Mouse (Mus musculus): ENCODE measurements around the gene Cgn.
A peak's percentile ranks its signal among the peaks of the same experiment; 100 is the strongest.

Cgn gene

GRCm38 (mm10) chr3:94786367-94786835 is at the start of gene Cgn:
Gene Cgn, minus strand, starts transcription at chr3:94786492.
- DNase-seq: peak; percentile 88 to 90

DNA sequence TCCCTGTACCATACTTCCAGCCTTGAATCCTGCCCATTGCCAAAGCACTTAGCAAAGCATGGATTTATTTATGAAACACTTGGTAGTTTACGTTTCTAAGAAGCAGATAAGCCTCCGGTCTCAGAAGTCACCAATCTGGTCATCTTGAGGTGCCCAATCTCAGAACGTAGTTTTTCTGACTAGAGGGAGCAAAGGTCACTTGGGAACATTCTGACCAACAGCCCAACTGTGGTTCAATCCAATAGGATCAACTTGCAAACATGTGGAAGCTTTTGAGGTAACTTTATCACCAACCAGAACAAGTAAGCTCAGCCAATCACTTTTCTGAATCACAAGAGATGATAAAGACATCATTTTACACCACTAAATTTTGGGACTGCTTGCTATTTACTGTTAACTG is 49.1 kb upstream of the Cgn start:
- DNase-seq: no peak

DNA sequence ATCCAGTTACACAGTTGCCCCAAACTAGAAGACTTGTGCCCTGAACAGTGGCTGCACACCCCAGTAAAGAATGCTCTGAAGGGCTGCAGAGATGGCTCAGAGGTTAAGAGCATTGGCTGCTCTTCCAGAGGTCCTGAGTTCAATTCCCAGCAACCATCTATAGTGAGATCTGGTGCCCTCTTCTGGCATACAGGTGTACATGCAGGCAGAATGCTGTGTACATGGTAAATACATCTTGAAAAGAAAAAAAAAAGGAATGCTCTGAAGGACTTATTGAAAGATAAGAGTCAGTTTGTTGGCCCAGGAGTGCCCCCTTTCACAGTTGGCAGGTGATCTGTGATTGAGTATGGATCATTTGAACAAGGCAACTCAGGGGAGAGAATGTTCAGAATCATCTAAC is 47.1 kb upstream of the Cgn start:
- DNase-seq: no peak

GRCm38 (mm10) chr3:94832701-94833100 is 46.4 kb upstream of the Cgn start:
- DNase-seq: no peak

- no peak for DNase-seq
Measured at GRCm38 (mm10) chr3:94832100-94832499, 45.8 kb upstream of the Cgn start.

- DNase-seq: no peak
Measured at GRCm38 (mm10) chr3:94824110-94824509, 37.8 kb upstream of the Cgn start.

DNA sequence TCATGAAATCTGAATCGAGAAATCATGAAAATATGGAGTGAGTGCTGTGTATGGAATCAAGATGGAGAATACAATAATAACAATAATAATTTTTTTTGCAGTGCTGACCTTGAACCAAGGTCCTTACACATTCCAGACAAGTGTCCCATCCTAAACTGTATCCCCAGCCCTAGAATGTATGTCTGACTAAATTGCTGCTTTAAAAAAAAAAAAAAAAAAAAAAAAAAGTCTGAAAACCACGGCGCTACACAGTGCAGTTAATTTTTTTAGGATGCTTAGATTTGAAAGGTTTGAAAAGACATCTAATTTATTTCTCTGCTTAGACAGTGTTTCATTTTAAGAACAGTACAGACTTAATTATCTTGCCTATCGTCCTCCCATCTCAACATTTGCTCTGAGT is 35.8 kb upstream of the Cgn start:
- DNase-seq: no peak

GRCm38 (mm10) chr3:94821008-94821638 is 34.8 kb upstream of the Cgn start:
- no peak for DNase-seq

DNA sequence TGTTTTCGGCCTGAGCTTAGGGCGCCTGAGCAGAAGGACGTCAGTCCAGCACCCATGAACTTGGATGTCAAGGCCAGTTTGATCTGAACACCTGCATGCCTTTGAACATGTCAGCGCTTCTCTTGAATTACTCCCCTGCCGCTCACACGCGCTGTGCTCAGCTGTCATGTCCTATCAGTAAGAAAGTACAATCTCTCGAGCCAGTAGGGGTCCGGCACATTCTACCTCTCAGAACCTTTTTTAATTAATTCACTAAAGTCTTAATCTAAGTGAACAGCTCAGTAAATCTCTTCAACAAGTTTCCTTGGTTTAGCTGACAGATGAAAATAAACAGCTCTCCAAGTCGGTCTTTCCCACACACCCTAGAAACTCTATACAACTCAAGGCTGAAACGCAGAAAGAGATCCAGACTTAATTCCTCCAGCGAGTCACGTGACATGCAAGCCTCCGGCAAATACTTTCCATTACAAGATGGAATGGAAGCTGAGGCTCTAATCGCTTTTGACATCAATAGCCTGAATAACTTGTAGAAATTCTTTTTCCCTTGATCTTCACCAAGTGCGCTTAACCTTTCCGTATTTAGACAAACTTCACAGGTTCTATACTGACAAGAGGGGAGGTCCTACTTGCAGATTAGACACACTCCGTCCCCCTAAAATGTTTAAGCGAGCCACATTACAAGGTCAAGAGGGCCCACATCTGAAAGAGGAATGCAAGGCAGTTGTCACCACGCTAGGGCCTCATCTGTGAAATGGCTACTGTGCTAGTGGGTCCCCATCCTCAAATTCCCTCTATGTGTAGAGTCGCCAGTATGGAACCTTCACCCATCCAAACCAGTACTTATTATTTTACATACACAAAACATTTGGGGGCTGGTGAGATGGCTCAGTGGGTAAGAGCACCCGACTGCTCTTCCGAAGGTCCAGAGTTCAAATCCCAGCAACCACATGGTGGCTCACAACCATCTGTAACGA is 33.4 kb upstream of the Cgn start:
- DNase-seq: no peak

DNA sequence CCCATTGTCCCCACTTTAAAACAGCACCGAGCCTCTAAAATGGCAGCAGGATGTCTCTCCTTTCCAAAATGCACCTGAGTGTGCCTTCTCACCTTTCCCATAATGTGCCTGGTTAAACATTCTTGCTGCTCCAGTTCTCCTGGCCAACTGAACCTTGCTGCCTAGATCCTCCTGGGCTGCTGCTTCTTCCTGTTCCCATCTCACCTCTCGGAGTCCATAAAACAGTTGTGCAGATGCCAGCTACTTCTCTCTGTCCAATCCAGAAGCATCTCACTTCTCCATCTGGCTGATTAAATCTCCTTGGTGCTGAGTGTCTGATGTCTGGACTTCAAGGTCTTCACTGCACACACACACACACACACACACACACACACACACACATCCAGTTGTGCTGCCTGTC is 31.4 kb upstream of the Cgn start:
- no peak for DNase-seq

DNA sequence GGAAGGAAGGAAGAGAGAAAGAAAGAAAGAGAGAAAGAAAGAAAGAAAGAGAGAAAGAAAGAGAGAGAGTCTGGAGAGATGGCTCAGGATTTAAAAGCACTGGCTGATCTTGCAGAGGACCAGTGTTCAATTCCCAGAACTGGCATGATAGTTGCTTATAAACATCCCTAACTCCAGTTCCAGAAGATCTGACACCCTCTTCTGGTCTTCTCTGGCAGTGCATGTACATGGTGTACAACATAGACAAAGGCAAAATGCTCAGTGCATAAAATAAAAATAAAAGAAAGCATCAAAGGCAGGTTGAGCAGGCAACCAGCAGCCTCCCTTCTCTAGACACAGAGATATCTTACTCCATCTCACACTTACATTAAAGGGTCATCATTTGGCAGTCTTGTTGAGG is 29.3 kb upstream of the Cgn start:
- DNase-seq: no peak

DNA sequence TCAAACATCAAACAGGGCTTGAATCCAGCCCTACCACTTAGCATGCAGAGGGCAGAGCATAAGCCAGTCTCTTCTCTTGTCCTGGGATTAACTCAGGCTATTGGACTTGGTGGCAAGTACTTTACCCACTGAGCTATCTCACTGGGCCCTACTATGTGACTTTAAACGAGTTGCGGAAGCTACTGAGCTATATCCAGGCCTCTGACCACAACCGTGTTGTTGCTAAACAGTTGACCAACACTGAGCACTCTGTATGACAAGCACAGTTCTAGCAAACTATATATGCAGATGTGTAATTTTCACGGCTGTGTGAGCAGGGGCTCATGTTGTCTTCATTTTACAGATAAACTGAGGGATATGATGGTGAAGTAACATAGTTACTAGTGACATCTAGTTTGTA is 28.4 kb upstream of the Cgn start:
- DNase-seq: no peak

DNA sequence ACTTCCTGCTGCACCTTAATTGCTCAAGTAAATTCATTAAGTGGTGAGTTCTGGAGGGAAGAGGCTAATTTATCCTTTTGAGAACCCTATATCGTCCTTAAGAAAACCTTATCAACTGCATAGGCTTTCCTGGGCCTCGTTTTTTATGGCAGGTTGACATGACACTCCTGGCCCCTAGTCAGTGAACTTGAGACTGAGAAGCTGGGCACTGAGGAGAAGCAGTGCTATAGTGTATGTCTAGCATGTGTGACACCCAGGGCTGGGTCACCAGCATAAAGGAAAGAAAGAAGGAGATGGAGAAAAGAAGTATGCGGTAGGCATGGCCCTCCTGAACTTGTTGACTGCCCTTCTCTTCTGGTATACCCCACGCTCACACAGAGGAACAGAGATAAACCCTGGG is 27.8 kb upstream of the Cgn start:
- no peak for DNase-seq

DNA sequence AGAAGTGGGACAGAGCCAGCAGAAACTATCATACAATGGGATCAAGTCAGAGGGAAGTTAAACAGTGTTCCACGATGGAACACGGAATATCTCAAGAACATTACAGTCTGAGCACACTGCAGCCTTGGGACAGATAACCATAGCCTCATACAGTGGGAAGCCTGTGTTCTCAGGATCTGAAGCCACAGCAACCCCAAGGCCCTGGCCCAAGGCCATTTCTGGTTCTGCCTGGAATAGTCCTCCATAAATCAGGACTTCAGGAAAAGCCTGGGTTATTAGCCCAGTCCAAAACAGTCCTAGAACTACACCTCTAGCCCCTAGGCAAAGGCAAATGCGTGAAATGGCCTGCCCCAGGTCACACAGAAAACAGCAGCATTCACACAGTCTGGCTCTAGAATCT is 27.4 kb upstream of the Cgn start:
- DNase-seq: no peak

DNA sequence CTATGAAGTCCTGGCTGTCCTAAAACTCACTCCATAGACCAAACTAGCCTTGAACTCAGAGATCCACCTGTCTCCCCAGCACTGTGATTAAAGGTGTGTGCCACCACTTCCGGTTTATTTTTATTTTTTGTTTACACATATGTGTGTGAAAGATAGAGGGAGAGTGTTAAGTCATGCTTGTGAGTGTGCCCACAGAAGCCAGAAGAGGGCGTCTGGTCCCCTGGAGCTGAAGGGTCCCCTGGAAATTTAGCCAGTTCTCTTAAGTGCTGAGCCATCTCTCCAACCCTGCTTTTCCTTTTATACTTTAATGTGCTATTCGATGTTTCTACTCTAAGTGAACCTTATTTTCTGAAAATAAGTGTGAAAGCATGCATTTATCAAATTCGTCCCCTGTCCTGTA is 25.3 kb upstream of the Cgn start:
- DNase-seq: no peak

DNA sequence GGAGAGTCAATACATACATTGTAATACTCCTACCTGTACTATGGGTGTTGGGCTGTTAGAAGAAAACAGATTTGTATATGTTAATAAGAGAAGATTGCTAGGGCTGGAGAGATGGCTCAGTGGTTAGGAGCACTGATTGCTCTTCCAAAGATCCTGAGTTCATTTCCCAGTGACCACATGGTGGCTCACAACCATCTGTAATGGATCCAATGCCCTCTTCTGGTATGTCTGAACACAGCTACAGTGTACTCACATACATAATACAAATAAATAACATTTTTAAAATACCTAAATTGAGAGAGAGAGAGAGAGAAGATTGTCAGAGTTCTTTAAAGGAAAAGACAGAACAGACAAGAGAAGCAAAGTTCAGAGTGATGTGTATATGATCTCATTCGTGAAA is 22.0 kb upstream of the Cgn start:
- no peak for DNase-seq

DNA sequence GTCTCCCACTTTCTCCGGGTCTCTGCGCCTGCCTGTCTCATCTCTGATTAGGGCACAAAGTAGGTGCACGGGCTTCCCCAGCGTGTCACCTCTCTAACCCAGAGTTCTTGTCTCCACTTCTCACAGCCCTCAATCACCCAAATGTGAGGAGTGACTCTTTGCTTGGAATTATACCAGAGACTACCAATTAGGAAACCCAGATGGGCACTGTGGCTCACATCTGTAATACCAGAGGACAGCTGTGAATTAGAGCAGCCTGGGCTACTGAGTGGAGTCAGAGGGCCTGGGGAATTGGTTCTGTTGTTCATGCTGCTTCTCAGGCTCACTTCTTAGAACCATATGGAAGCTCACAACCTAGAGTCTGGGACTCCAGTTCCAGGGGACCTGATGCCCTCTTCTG is 18.7 kb upstream of the Cgn start:
- DNase-seq: no peak

DNA sequence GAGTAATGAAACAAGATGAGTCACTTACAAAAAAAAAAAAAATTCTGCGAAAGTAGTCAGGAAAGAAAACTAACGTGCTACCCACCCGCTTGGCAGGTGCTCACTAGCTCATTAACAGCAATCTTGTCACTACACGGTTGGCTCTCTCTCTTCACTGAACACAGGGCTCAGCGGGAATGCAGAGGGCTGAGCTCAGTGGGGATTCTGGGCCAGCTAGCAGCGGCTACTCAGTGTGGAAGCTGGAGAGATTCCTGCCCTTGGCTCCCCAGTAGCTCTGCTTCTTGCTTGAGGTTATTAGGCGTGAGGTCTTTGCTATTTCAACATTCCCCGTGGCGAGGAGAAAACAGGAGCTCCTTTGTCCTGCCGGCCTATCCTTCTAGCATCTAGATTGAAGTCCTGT is 17.9 kb upstream of the Cgn start:
- no peak for DNase-seq

- no peak for DNase-seq
Measured at GRCm38 (mm10) chr3:94796181-94796580, 9.9 kb upstream of the Cgn start.

DNA sequence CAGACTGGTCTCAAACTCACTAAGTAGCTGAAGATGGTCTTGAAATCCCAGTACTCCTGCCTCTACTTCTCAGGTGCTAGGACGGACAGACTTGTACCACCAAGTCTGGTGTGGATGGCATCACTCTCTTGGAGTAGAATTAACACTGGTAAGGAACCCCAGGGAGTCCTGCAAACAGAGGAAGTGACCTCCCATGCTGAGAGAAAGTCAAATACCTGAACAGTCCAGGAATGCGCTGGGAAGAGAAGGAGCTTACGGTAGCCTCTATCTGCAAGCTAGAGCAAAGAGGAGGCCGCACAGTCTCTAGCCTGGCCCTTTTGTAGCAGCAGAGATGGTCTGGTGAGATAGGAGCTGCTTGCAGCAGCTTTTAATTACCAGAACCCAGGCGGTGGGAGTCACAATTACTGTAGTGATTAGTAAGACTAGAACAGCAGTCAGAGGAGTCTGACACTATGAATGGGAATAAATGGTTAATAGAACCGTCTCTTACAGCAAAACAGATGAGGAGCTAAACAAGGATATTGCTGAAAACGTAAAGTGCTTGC is 9.4 kb upstream of the Cgn start:
- DNase-seq: no peak

DNA sequence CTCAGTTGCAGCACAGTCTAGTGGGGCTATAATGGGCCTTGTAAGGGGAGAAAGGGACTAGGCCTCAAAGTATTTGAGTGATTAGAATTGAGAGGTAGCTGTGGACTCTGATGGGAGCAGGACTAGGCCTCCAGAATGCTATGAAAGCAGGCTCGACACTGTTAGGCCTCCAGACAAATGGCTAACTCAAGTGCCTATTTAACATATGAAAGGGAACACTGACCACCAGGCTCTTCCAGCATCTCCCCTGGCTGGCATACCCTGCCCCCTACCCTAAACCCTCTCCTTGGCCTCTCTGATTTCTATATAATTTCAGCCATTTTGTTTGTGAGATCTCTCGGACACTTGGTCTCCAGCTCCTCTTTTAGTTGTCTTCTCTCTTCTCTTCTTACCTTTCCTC is 8.1 kb upstream of the Cgn start:
- no peak for DNase-seq

DNA sequence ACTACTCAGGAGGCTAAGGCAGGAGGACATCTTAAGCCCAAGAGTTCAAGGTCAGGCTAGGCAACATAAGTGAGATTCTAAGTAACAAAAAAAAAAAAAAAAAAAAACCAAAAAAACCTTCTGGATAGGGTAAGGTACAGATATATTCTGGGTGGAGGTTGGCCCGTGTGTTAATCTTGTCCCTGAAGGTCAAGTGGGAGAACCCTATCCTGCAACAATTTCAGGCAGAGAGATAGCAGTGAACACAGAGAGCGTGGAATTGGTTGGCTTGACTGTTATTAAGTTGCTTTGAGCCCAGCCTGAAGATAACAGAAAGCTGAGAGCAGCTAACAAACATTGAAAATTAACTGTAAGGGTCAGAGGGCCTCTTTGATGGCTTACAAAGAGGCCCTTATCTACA is 7.4 kb upstream of the Cgn start:
- DNase-seq: no peak

GRCm38 (mm10) chr3:94792258-94792657 is 6.0 kb upstream of the Cgn start:
- DNase-seq: no peak

GRCm38 (mm10) chr3:94789516-94789915 is 3.2 kb upstream of the Cgn start:
- no peak for DNase-seq
